25 mouse cellular contexts compared by ENCODE assay signal in genomic region chr3:137525606-137526575, GRCm38 (mm10).
DNase-seq lines count a peak whose midpoint lies in the region; ATAC-seq and TF ChIP-seq lines count a peak whose summit lies in the region.
"Had no signal": no experiment of that assay in that cellular context is flagged by ENCODE, and none has a peak within 500 bp of the region (broad histone marks: within the 10 kb centered on the region; RNA-seq: fewer than 3 reads in every experiment).

No protein-coding gene starts in this region.

- no peak for TF ChIP-seq CTCF in brain, embryonic 14.5 days (IDR thresholded peaks at IDR 0.05; ENCODE audit: borderline replicate concordance, extremely low read depth, insufficient read depth, insufficient read length)

- no peaks in the 10 kb centered on the region for H3K9me3 ChIP-seq in limb, embryonic 13.5 days
- H3K9me3 ChIP-seq in limb, embryonic 10.5 days (replicated peaks): no peaks in the 10 kb centered on the region
- H3K9me3 ChIP-seq: forebrain, embryonic 12.5 days; heart, embryonic 15.5 days; liver, embryonic 12.5 days; neural tube, embryonic 15.5 days had no signal

- no peak overlapping the region for H3K4me3 ChIP-seq in limb, embryonic 13.5 days
- no peak overlapping the region for H3K4me3 ChIP-seq in limb, embryonic 10.5 days
- H3K4me3 ChIP-seq: forebrain, embryonic 12.5 days; heart, adult 2 months; heart, embryonic 15.5 days; left cerebral cortex, adult 2 months; liver, embryonic 12.5 days; myocyte; neural tube, embryonic 15.5 days had no signal

- no peaks in the 10 kb centered on the region for H3K27me3 ChIP-seq in limb, embryonic 13.5 days
- H3K27me3 ChIP-seq in limb, embryonic 10.5 days (ENCODE audit: low read depth, poor library complexity, severe bottlenecking): no peaks in the 10 kb centered on the region
- H3K27me3 ChIP-seq: forebrain, embryonic 12.5 days; heart, embryonic 15.5 days; liver, embryonic 12.5 days; neural tube, embryonic 15.5 days had no signal

- no peak overlapping the region for H3K9ac ChIP-seq in limb, embryonic 13.5 days
- H3K9ac ChIP-seq: forebrain, embryonic 12.5 days; heart, embryonic 15.5 days; liver, embryonic 12.5 days; neural tube, embryonic 15.5 days had no signal

- peaks cover 16% of the 10 kb centered on the region for H3K4me1 ChIP-seq in limb, embryonic 13.5 days
- H3K4me1 ChIP-seq in limb, embryonic 10.5 days: peaks cover 12% of the 10 kb centered on the region; the same call in 1 of the 2 replicates
- H3K4me1 ChIP-seq: heart, embryonic 15.5 days; liver, embryonic 12.5 days had no signal

- no peak for DNase-seq in limb, embryonic 10.5 days (ENCODE audit: low spot score)
- DNase-seq in brain, embryonic 14.5 days (ENCODE audit: low read depth): peak; percentile 60
- peak; percentile 48 to 62 for DNase-seq in gastrocnemius, adult 8-10 months (ENCODE audit: low spot score in 2 of 2)
- no peak for DNase-seq in spleen, postnatal 14 days (ENCODE audit: low spot score in 2 of 2)
- DNase-seq in lung, postnatal 25 days (ENCODE audit: low spot score): no peak
- no peak for DNase-seq in natural killer cell, adult 2 months (ENCODE audit: low spot score in 2 of 2)
- DNase-seq: adrenal gland, postnatal 25 days; cerebellum, adult 18-20 months; cerebellum, postnatal 25 days; embryo, embryonic 11 days; kidney, adult 2 months; kidney, postnatal 10 days; left cerebral cortex, postnatal 4 days; lung, adult 2 months; midbrain, embryonic 14.5 days; right cerebral cortex, postnatal 25 days had no signal

- no peak overlapping the region for H3K4me2 ChIP-seq in limb, embryonic 13.5 days (replicated peaks)
- H3K4me2 ChIP-seq: forebrain, embryonic 12.5 days; heart, embryonic 15.5 days; liver, embryonic 12.5 days; neural tube, embryonic 15.5 days had no signal

- H3K36me3 ChIP-seq in limb, embryonic 13.5 days: no peaks in the 10 kb centered on the region
- no peaks in the 10 kb centered on the region for H3K36me3 ChIP-seq in limb, embryonic 10.5 days
- H3K36me3 ChIP-seq: forebrain, embryonic 12.5 days; heart, embryonic 15.5 days; liver, embryonic 12.5 days; neural tube, embryonic 15.5 days had no signal

- ATAC-seq in limb, embryonic 13.5 days (ENCODE audit: low FRiP score, low read depth): peak; percentile 67; the same call in 1 of the 2 replicates
- ATAC-seq: liver, embryonic 12.5 days had no signal

- no peak for TF ChIP-seq POLR2A in brain, embryonic 14.5 days (IDR thresholded peaks at IDR 0.05; ENCODE audit: borderline replicate concordance, extremely low read depth, insufficient read depth, insufficient read length, poor library complexity, severe bottlenecking)

- H3K27ac ChIP-seq in limb, embryonic 13.5 days: no peak overlapping the region
- H3K27ac ChIP-seq in limb, embryonic 10.5 days: no peak overlapping the region
- H3K27ac ChIP-seq: forebrain, embryonic 12.5 days; heart, adult 2 months; heart, embryonic 15.5 days; left cerebral cortex, adult 2 months; liver, embryonic 12.5 days; neural tube, embryonic 15.5 days; stomach, postnatal 0 days had no signal

- whole genome bisulfite sequencing in limb, embryonic 13.5 days: 56% methylated on average over 12 of the region's 12 CpGs
- 82% methylated on average over 12 of the region's 12 CpGs for WGBS in limb, embryonic 10.5 days

Comparison
In these comparisons a context has a peak if more than half of its experiments do, and no peak if none do; other contexts are left out.
1. DNase-seq: peak in brain, embryonic 14.5 days (single experiment) and gastrocnemius, adult 8-10 months (2 of 2); none in limb, embryonic 10.5 days (single experiment), spleen, postnatal 14 days (0 of 2), lung, postnatal 25 days (single experiment) and natural killer cell, adult 2 months (0 of 2).